Mouse (Mus musculus) kidney, adult 2 months (tissue): ENCODE results near the gene Slc35a3. TPM values are rescaled to one million over a fixed set of nuclear protein-coding genes. Genes with fewer than 3 reads are reported as not detected.
"Not testable (repeated sequence)": the region's sequence is repeated elsewhere in the genome, so short reads cannot be mapped to it uniquely, and the experiment has no call there.

Experiments
- DNase-seq: peaks from one replicate; pipeline ENCODE4 v3.0.0; 2021
- H3K27ac ChIP-seq: fragments of 200-500 bp; 2 replicates; pipeline ENCODE4 v1.5.1; 2012; ENCODE audit warnings: low read depth, low read length, control low read depth, inconsistent platforms; ENCODE audit not compliant: insufficient read depth
- H3K27me3 ChIP-seq: fragments of 200-500 bp; replicated peaks from 2 replicates; pipeline ENCODE4 v1.6.1; 2012; ENCODE audit warnings: mild to moderate bottlenecking, moderate library complexity, low read length, inconsistent platforms; ENCODE audit not compliant: control insufficient read depth, insufficient read depth
- H3K36me3 ChIP-seq: fragments of 200-500 bp; 2 replicates; pipeline ENCODE4 v1.6.1; 2012; ENCODE audit warnings: mild to moderate bottlenecking, moderate library complexity, low read length, inconsistent platforms; ENCODE audit not compliant: control insufficient read depth, insufficient read depth
- H3K4me1 ChIP-seq: fragments of 200-500 bp; 2 replicates; pipeline ENCODE4 v1.6.1; 2011; ENCODE audit warnings: low read length; ENCODE audit not compliant: control insufficient read depth, insufficient read depth
- H3K4me3 ChIP-seq: fragments of 200-500 bp; 2 replicates; pipeline ENCODE4 v1.5.1; 2011; ENCODE audit warnings: mild to moderate bottlenecking, low read depth, low read length, control low read depth; ENCODE audit not compliant: insufficient read depth
- CTCF ChIP-seq: fragments of 200-500 bp; conservative IDR thresholded peaks from 2 replicates; pipeline ENCODE4 v1.5.1; 2011; ENCODE audit warnings: low read depth, mild to moderate bottlenecking, control low read depth, low read length, moderate library complexity, mixed read lengths; ENCODE audit not compliant: insufficient read depth, insufficient read length
- POLR2A ChIP-seq: fragments of 200-500 bp; IDR thresholded peaks from one replicate; pipeline ENCODE4 v1.6.1; 2011; ENCODE audit warnings: low read depth, low read length, control low read depth
- WGBS: fragments of 180-500 bp; shearing (Covaris S2); methylation state at CpG from one replicate; pipeline ENCODE4 v1.1.7; 2018; 5-methylcytosine and 5-hydroxymethylcytosine counted together
- polyA plus RNA-seq: library from polyadenylated mRNA; depleted of rRNA; stranded (reverse); fragments of >200 nt; gene quantifications from 2 replicates; pipeline ENCODE4 v1.2.3, GENCODE M21; 2012

The Slc35a3 gene
- polyA plus RNA-seq, 1 experiment: 15.7 TPM

GRCm38 (mm10) chr3:116661870-116662414 lies 50.7 kb downstream of the Slc35a3 start:
- under 1% methylated on average over 67 of the region's 68 CpGs for WGBS
- peak overlapping the region; percentile 87 for H3K4me3 ChIP-seq
- H3K36me3 ChIP-seq: no peaks in the 10 kb centered on the region
- H3K4me1 ChIP-seq: peaks cover 19% of the 10 kb centered on the region; the same call in 1 of the 2 replicates
- TF ChIP-seq POLR2A (no peak), CTCF (no peak)
- peak overlapping the region; percentile 52 for H3K27ac ChIP-seq
- no peak for DNase-seq
- no peaks in the 10 kb centered on the region for H3K27me3 ChIP-seq

- DNase-seq: peak; percentile 14
- H3K27me3 ChIP-seq: no peaks in the 10 kb centered on the region
- 2% methylated on average over 16 of the region's 16 CpGs for WGBS
Measured at GRCm38 (mm10) chr3:116661288-116661869, 51.3 kb downstream of the Slc35a3 start.

GRCm38 (mm10) chr3:116659856-116660430 lies 52.7 kb downstream of the Slc35a3 start:
- TF ChIP-seq POLR2A: no peak
- no peak for TF ChIP-seq CTCF
- WGBS: 72% methylated on average over 13 of the region's 13 CpGs
- DNase-seq: no peak
- no peaks in the 10 kb centered on the region for H3K27me3 ChIP-seq
- H3K4me3 ChIP-seq: no peak overlapping the region
- H3K4me1 ChIP-seq: peaks cover 19% of the 10 kb centered on the region; the same call in 1 of the 2 replicates
- H3K27ac ChIP-seq: no peak overlapping the region
- H3K36me3 ChIP-seq: no peaks in the 10 kb centered on the region

More at GRCm38 (mm10) chr3:116661288-116661869, 51.3 kb downstream of the Slc35a3 start:
- Histone ChIP-seq H3K27ac (peak overlapping the region; percentile 52), H3K4me1 (peaks cover 19% of the 10 kb centered on the region; the same call in 1 of the 2 replicates), H3K36me3 (no peaks in the 10 kb centered on the region), H3K4me3 (peak overlapping the region; percentile 87)
- TF ChIP-seq POLR2A: no peak
- TF ChIP-seq CTCF: no peak

GRCm38 (mm10) chr3:116658928-116659565 lies 53.6 kb downstream of the Slc35a3 start:
- WGBS: 45% methylated on average over 15 of the region's 15 CpGs
- peak; percentile 48 for DNase-seq
- Histone ChIP-seq H3K4me3 (no peak overlapping the region), H3K36me3 (no peaks in the 10 kb centered on the region), H3K4me1 (peaks cover 19% of the 10 kb centered on the region; the same call in 1 of the 2 replicates), H3K27me3 (no peaks in the 10 kb centered on the region), H3K27ac (no peak overlapping the region)
- TF ChIP-seq CTCF: no peak
- no peak for TF ChIP-seq POLR2A

GRCm38 (mm10) chr3:116656184-116656965 lies 56.3 kb downstream of the Slc35a3 start:
- no peak overlapping the region for H3K4me3 ChIP-seq
- no peaks in the 10 kb centered on the region for H3K36me3 ChIP-seq
- 76% methylated on average over 7 of the region's 7 CpGs for whole genome bisulfite sequencing
- H3K4me1 ChIP-seq: peaks cover 11% of the 10 kb centered on the region; the same call in 1 of the 2 replicates
- H3K27ac ChIP-seq: no peak overlapping the region
- TF ChIP-seq POLR2A: no peak
- no peak for TF ChIP-seq CTCF
- DNase-seq: no peak
- H3K27me3 ChIP-seq: no peaks in the 10 kb centered on the region

- not testable (repeated sequence) for DNase-seq, H3K4me3 ChIP-seq, H3K27me3 ChIP-seq, H3K36me3 ChIP-seq, H3K4me1 ChIP-seq, H3K27ac ChIP-seq
- 94% methylated on average over 11 of the region's 11 CpGs for WGBS
Measured at GRCm38 (mm10) chr3:116654051-116654450, 58.6 kb downstream of the Slc35a3 start.
